Mouse (Mus musculus) thymus, postnatal 10 days (tissue): Measurements from ENCODE around the gene Vwa7.
"Not testable (repeated sequence)": the region's sequence is repeated elsewhere in the genome, so short reads cannot be mapped to it uniquely, and the experiment has no call there.

Source experiments
- DNase-seq, 2 experiments: peaks; one replicate each; pipeline ENCODE4 v3.0.0; 2021; ENCODE audit warnings: low spot score in 2 of 2

The Vwa7 gene

DNA sequence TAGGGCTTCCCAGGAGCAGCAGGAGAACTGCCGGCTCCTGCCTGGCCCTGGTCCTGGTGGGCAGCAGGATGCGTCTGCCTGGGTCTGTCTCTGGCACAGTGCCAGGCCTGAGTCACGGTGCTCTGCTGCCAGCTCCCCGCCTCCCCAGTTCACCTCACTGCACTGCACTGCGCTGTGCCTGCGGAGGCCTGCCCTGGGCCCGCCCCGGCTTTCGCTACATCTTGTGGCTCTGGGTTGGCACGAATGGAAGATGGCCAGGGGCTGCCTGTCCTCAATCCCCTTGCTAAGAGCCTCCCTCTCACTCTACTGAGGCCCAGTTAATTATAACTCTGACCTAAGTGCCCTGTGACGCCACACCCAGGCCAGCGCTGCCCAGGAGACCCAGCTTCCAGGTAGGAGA is at the start of gene Vwa7:
Gene Vwa7 (plus strand): TSS at position 204 of the 400 bp plus-strand sequence.
- no peak for DNase-seq

- DNase-seq = not testable (repeated sequence)
These were observed 46.6 kb upstream of the Vwa7 start, which contains the start of gene Gm20481 for GRCm38 (mm10) chr17:34969822-34970221. Gene Gm20481, plus strand, starts transcription at chr17:34969912.

- not testable (repeated sequence) for DNase-seq
These were observed 45.5 kb upstream of the Vwa7 start for GRCm38 (mm10) chr17:34970850-34971249.

DNA sequence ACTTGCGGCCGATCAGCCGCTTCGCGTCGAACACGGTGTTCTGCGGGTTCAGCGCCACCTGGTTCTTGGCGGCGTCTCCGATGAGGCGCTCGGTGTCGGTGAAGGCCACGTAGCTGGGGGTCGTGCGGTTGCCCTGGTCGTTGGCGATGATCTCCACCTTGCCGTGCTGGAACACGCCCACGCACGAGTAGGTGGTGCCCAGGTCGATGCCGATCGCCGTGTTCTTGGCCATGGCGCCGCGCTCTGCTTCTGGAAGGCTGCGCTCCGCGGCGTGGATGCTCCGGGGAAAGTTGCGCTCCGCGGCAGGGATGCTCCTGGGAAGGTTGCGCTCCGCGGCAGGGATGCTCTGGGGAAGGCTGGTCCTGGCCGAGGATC is 44.7 kb upstream of the Vwa7 start:
- not testable (repeated sequence) for DNase-seq

DNA sequence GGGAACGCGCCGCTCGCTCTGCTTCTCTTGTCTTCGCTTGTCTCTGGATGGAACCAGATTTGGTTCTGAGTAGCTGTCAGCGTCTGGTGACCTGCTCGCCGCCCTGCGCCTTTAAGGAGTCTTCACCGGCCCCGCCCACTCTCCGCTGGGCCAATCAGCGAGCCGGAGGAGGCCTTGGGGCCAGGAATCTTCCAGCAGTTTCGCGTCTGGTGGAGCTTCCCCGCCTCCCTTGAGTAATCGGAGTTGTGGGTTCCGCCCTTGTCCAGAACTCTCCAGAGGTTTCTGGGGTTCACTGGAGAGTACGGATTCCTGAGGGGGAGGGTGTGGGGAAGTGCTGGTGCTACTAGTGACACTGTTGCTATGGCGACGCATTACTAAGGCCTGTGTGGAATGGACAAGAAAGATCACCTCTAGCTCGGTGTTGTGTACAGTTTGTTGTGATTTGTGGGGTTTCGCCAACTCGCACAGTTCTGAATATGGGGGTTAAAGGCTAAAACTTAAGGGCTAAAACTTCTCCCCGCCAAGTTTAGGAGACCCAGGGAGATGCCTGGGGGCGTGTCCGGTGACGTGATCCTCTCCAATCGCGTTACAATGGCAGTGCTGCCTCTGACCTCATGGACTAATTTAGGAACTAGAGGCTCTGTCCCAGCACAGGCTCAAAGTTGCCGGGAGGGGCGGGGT is 44.2 kb upstream of the Vwa7 start, which contains the start of the genes Hspa1a and Hspa1l:
Gene Hspa1a (minus strand): TSS at position 88 of the 681 bp plus-strand sequence.
Gene Hspa1l (plus strand): TSS at position 635 of the 681 bp plus-strand sequence.
- DNase-seq = peak; percentile 28 to 32

DNA sequence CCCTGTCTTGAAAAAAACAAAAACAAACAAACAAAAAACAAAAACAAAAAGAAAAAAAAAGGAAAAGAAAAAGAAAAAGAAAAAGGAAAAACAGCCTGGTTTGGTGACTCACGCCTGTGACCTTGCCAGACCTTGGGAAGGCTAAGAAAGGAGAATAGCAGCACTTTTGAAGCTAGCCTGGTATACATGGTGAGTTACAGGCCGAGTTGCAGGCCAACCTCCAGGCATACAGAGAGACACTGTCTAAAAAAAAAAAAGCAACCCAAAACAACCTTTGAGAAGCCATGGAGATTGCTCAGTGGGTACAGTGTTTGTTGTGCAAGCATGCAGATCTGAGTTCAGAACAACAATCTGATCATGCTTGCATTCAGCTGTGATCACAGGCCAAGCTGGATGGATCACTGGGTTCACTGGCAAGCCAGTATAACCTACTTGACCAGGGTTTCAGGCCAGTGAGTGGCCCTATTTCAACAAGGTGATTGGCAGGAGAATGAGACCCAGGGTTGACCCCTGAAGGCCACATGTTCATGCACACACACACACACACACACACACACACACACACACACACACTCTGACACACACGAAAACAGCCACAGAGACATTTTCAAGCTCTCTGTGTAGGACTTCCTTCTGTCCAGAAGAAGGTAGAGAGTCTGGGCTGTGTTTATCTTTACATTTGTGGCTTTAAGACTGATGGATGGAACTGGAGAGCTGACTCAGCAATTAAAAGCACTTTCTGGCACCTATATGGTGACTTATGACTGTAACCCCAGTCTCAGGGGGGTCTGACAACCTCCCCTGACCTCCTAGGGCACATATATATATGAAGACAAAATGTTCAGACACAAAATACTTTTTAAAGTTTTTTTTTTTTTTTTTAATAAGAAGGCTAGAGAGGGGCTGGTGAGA is 40.5 kb upstream of the Vwa7 start:
- DNase-seq = no peak

GRCm38 (mm10) chr17:34977000-34977399 is 39.4 kb upstream of the Vwa7 start:
- no peak for DNase-seq

- no peak for DNase-seq
These were observed 38.1 kb upstream of the Vwa7 start for GRCm38 (mm10) chr17:34978239-34978638.

DNA sequence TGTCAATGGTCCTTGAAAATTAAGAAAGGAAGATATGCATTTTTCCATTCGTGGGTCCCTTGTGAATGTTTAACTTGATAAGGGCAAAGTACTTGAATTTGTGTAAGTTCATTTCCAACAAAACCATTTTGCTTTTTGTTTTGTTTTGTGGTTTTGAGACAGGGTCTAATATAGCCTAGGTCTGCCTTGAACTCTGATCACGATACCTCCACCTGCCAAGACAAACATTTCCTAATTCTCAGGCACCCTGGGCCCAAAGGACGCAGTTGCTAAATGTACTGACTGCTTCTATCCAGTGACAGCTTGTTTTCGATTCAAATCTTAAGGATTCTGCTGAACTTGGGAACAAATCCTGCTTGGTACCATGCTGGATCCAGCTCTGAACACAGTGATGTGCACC is 36.7 kb upstream of the Vwa7 start:
- no peak for DNase-seq

- peak in 1 of 2 experiments; percentile 49 for DNase-seq
These were observed 35.7 kb upstream of the Vwa7 start for GRCm38 (mm10) chr17:34980655-34981054.

- peak; percentile 87 to 88 for DNase-seq
These were observed 34.6 kb upstream of the Vwa7 start, which contains the start of gene Lsm2 for GRCm38 (mm10) chr17:34981690-34982180. Gene Lsm2, plus strand, starts transcription at chr17:34981862.

DNA sequence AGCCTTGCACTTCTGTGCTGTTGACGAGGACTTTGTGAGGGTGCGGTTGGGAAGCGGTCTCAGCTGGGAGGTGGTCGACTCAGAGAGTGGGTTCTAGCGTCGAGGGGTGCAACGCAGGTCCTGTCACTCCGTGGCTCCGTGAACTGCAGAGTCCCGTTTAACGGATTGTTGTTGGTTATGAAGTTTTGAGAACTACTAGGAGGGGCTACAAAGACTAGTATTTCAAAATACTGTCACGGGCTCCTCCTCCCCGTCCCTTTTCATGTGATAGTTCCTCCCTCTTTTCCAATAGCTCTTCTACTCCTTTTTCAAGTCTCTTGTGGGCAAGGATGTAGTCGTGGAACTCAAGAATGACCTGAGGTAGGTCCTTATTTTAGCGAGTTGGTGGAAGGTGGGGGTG is 34.1 kb upstream of the Vwa7 start:
- no peak for DNase-seq

DNA sequence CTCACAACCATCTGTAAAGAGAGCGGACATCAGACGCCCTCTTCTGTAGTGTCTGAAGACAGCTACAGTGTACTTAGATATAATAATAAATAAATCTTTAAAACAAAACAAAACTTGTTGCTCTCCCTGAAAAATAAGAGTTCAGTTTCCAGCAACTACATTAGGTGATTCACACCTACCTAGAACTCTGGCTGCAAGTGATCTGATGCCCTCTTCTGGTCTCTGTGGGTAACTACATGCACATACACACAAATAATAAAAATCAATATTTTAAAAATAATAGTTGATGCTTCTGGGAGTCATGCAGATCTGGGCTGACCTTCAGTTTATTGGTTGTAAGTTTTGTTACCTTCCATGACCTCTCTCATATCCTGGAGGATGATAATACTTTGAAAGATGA is 32.2 kb upstream of the Vwa7 start:
- peak in 1 of 2 experiments; percentile 27 for DNase-seq

DNA sequence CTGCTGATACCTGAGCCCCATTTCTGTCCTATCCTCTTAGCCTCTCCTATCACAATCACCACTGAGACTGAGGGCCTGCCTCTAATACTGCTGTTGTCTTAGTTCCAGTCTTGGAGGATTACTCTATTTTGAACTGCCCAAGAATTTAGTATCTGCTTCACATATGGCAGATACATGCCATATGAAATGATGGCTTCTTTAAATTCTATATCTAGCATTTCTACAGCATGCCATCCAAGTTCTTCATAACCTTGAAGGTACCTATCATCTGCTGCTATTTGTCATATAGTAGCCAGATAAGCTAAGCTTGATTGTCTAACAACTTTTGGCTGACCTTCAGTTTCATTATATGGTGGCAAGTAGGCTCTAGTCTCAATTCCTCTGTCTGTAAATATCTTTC is 21.6 kb upstream of the Vwa7 start:
- no peak for DNase-seq

DNA sequence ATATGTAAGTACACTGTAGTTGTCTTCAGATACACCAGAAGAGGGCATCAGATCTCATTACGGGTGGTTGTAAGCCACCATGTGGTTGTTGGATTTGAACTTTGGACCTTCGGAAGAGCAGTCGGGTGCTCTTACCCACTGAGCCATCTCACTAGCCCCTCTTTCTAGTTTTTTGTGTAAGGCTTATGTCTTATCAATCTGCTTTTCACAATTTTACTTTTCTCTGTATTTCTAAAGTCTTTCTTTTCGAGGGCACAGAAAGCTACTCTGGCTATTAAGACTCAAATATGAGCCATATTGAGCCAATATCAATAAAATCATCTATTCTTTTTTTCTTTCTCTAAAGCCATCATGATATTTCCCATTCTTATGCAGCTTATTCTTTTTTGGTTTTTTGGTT is 21.2 kb upstream of the Vwa7 start:
- DNase-seq = not testable (repeated sequence)

DNA sequence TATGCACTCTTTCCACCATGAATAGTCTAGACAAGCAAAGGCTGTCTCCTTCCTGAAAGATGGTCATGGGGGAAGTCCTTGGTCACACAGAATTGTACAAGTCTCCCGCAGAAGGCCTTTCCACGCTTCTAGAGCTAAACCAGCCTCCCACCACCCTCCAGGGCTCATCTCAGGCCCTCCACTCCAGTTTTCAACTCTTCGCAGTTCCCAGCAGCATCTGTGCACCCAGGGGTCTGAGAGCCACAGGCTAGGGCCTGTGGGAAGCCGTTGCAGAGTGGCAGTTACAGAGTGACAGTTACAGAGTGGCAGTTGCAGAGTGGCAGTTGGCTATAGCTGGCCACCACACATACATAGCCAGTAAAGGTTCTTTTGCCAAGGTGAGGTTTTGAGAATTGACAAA is 20.5 kb upstream of the Vwa7 start:
- DNase-seq = not testable (repeated sequence)

GRCm38 (mm10) chr17:34996411-34997141 is 19.8 kb upstream of the Vwa7 start:
- DNase-seq = no peak

DNA sequence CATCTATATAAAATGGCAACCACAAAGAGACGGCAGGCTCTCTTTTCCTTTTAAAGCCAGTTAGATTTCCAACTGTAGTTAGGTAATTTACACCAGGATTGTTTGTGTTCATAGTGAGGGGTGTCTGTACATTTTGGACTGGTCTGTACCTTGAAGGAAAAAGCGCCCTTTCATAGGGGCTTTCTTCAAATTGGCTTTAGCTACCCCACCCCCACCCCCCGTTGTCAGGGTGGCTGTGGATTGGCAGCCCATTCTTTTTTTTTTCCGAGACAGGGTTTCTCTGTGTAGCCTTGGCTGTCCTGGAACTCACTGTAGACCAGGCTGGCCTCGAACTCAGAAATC is 19.3 kb upstream of the Vwa7 start:
- no peak for DNase-seq

DNA sequence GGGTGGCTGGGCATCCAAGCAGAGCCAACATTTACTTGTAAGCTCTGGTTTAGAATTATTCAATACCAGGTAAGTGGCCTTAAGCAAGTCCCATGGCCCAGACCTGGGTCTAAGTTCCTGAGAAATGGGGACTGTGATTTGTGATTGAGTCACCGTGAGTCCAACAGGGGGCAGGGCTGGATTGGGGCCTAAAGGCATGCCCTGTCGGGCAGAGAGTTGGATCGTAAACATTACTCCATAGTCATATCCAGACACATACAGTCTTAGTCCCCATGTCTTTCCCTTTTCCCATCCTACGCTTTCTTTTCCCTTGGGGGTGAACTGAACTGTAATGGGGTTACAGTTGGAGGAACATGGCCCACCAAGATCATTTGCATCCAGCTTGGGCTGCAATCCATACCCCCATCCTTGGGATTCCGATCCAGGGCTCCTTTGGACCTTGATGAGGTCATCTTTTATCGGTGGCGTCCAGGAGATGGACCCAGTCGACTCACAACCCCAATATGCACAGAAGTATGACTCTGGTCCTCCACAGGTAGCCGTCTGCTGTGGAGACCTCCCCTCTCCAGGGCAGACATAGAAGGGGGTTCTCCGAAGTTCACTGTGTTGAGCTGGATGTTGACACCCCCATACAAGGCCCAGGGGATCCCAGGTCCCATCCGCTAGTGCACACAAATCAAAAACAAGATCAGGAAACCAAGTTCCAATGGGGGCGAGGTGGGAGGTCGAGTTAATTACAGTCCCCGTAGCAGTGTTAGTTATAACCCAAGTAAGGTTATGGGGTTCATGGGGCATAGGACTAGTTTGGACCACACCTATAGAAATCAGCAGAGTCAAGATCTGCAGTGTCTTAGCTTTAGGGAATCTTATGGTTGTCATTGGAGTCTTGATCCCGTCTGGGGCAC is 17.6 kb upstream of the Vwa7 start:
- DNase-seq = no peak

- DNase-seq = peak in 1 of 2 experiments; percentile 41
These were observed 16.3 kb upstream of the Vwa7 start for GRCm38 (mm10) chr17:34999871-35000716.
